Mouse (Mus musculus) thymus, postnatal 4 days (tissue): ENCODE measurements around the gene Hs3st3b1.

ENCODE experiments used
- DNase-seq: peaks from one replicate; pipeline ENCODE4 v3.0.0; 2021

The Hs3st3b1 gene

GRCm38 (mm10) chr11:63922091-63922621, at the start of gene Hs3st3b1:
TSS of gene Hs3st3b1 (minus strand) at chr11:63922290.
- DNase-seq: peak; percentile 94

GRCm38 (mm10) chr11:63971462-63971861, 49.4 kb upstream of the Hs3st3b1 start:
- DNase-seq: no peak

- DNase-seq: no peak
Measured at GRCm38 (mm10) chr11:63970818-63971217, 48.7 kb upstream of the Hs3st3b1 start.

GRCm38 (mm10) chr11:63969205-63969910, 47.3 kb upstream of the Hs3st3b1 start:
- DNase-seq: no peak

- DNase-seq: no peak
Measured at GRCm38 (mm10) chr11:63968388-63969035, 46.4 kb upstream of the Hs3st3b1 start.

GRCm38 (mm10) chr11:63967641-63968387, 45.7 kb upstream of the Hs3st3b1 start:
- DNase-seq: no peak

- no peak for DNase-seq
Measured at GRCm38 (mm10) chr11:63965437-63965836, 43.3 kb upstream of the Hs3st3b1 start.

- peak; percentile 59 for DNase-seq
Measured at GRCm38 (mm10) chr11:63957207-63957606, 35.1 kb upstream of the Hs3st3b1 start.

GRCm38 (mm10) chr11:63956748-63957147, 34.7 kb upstream of the Hs3st3b1 start:
- DNase-seq: no peak

GRCm38 (mm10) chr11:63953887-63954286, 31.8 kb upstream of the Hs3st3b1 start:
- no peak for DNase-seq

- no peak for DNase-seq
Measured at GRCm38 (mm10) chr11:63952743-63953191, 30.7 kb upstream of the Hs3st3b1 start.

- peak; percentile 30 for DNase-seq
Measured at GRCm38 (mm10) chr11:63951831-63952631, 29.9 kb upstream of the Hs3st3b1 start.

GRCm38 (mm10) chr11:63948371-63948770, 26.3 kb upstream of the Hs3st3b1 start:
- no peak for DNase-seq

- DNase-seq: no peak
Measured at GRCm38 (mm10) chr11:63947024-63947423, 24.9 kb upstream of the Hs3st3b1 start.

- no peak for DNase-seq
Measured at GRCm38 (mm10) chr11:63943947-63944346, 21.9 kb upstream of the Hs3st3b1 start.

- DNase-seq: no peak
Measured at GRCm38 (mm10) chr11:63943268-63943890, 21.3 kb upstream of the Hs3st3b1 start.

- DNase-seq: no peak
Measured at GRCm38 (mm10) chr11:63942177-63942576, 20.1 kb upstream of the Hs3st3b1 start.

GRCm38 (mm10) chr11:63936641-63937040, 14.6 kb upstream of the Hs3st3b1 start:
- no peak for DNase-seq

- peak; percentile 24 for DNase-seq
Measured at GRCm38 (mm10) chr11:63926901-63927300, 4.8 kb upstream of the Hs3st3b1 start.

- peak; percentile 91 for DNase-seq
Measured at GRCm38 (mm10) chr11:63925161-63925582, 3.1 kb upstream of the Hs3st3b1 start.

- peak; percentile 50 for DNase-seq
Measured at GRCm38 (mm10) chr11:63924286-63924930, 2.3 kb upstream of the Hs3st3b1 start.
